Mouse (Mus musculus) forebrain, embryonic 11.5 days (tissue): ENCODE measurements around the gene Lamc1. TPM values are rescaled to one million over a fixed set of nuclear protein-coding genes. Genes with fewer than 3 reads are reported as not detected.

Experiments used
- ATAC-seq: fragments of 200-750 bp; cut with Nextera tagmentation; replicated peaks from 2 replicates; pipeline ENCODE4 v1.8.0; 2017; ENCODE audit warnings: moderate TSS enrichment; ENCODE audit not compliant: low FRiP score
- DNase-seq: peaks from one replicate; pipeline ENCODE4 v3.0.0-alpha.2; 2017; ENCODE audit warnings: low spot score
- H3K27ac ChIP-seq: fragments of 300-500 bp; sonication (generic); 2 replicates; pipeline ENCODE4 v1.5.1; 2014; ENCODE audit warnings: low read depth, low read length
- H3K27me3 ChIP-seq: fragments of 300-500 bp; sonication (generic); 2 replicates; pipeline ENCODE4 v1.6.1; 2014; ENCODE audit warnings: mild to moderate bottlenecking, low read length, mixed read lengths; ENCODE audit not compliant: control insufficient read depth, insufficient read depth
- H3K36me3 ChIP-seq: fragments of 300-500 bp; sonication (generic); 2 replicates; pipeline ENCODE4 v1.6.1; 2014; ENCODE audit warnings: mild to moderate bottlenecking, low read length, moderate library complexity, mixed read lengths; ENCODE audit not compliant: control insufficient read depth, insufficient read depth
- H3K4me1 ChIP-seq: fragments of 300-500 bp; sonication (generic); replicated peaks from 2 replicates; pipeline ENCODE4 v1.6.1; 2014; ENCODE audit warnings: low read length, mixed read lengths; ENCODE audit not compliant: control insufficient read depth, insufficient read depth
- H3K4me2 ChIP-seq: fragments of 300-500 bp; sonication (generic); 2 replicates; pipeline ENCODE4 v1.6.1; 2014; ENCODE audit warnings: low read depth, mild to moderate bottlenecking, low read length, moderate library complexity, mixed read lengths; ENCODE audit not compliant: severe bottlenecking
- H3K4me3 ChIP-seq: fragments of 300-500 bp; sonication (generic); 2 replicates; pipeline ENCODE4 v1.5.1; 2014; ENCODE audit warnings: low read depth, low read length
- H3K9ac ChIP-seq: fragments of 300-500 bp; sonication (generic); 2 replicates; pipeline ENCODE4 v1.6.1; 2014; ENCODE audit warnings: low read length
- H3K9me3 ChIP-seq: fragments of 300-500 bp; sonication (generic); 2 replicates; pipeline ENCODE4 v1.6.1; 2016; ENCODE audit warnings: low read length, mixed read lengths; ENCODE audit not compliant: control insufficient read depth
- WGBS: fragments of 180-500 bp; shearing (Covaris S2); extraction: QIAGEN DNeasy Blood & Tissue Kit; methylation state at CpG from one replicate; pipeline ENCODE4 v1.1.7; 2014; 5-methylcytosine and 5-hydroxymethylcytosine counted together
- polyA plus RNA-seq: library from polyadenylated mRNA; unstranded; fragments of >200 nt; fragmentation: Nextera tagmentation; extraction: Ambion mirVana; gene quantifications from 2 replicates; pipeline ENCODE4 v1.2.1, GENCODE M21; 2014

The Lamc1 gene
- polyA plus RNA-seq, 1 experiment from 2014 or later = 31.4 TPM

- Histone ChIP-seq H3K27me3 (no peaks in the 10 kb centered on the region), H3K4me1 (no peaks in the 10 kb centered on the region), H3K9me3 (no peaks in the 10 kb centered on the region), H3K36me3 (peaks cover 4% of the 10 kb centered on the region; the same call in 1 of the 2 replicates), H3K4me2 (no peak overlapping the region), H3K27ac (no peak overlapping the region), H3K9ac (no peak overlapping the region), H3K4me3 (no peak overlapping the region)
- no peak for ATAC-seq
- WGBS = 87% methylated on average over 5 of the region's 5 CpGs
- DNase-seq = no peak
These were observed 108.3 kb downstream of the Lamc1 start for GRCm38 (mm10) chr1:153224331-153224730.

- Histone ChIP-seq H3K36me3 (peaks cover 2% of the 10 kb centered on the region; the same call in 1 of the 2 replicates), H3K27ac (no peak overlapping the region)
These were observed 113.2 kb downstream of the Lamc1 start for GRCm38 (mm10) chr1:153219376-153219775.

DNA sequence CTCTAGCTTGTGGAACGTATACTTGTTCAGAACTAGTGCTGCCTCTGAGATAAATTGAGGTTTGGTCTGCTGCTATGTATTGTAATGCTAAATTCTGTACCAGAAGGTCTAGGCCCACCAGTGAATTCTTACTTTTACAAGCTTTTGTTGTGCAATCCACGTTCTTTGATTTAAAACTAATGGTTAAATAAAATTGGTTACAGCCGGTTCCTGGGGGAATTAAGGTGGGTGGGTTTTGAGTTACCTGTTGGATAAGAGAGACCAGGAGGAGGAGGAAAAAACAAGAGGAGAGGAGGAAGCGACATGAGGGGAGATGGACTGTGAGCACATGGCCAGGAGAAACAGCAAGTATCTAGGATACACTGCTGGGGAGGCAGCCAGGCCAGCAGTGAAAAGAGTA lies 116.1 kb downstream of the Lamc1 start:
- 79% methylated on average over 4 of the region's 4 CpGs for WGBS
- no peak for DNase-seq
- peaks cover 2% of the 10 kb centered on the region; the same call in 1 of the 2 replicates for H3K36me3 ChIP-seq
- H3K9ac ChIP-seq = no peak overlapping the region
- ATAC-seq = no peak
- no peak overlapping the region for H3K27ac ChIP-seq
- no peak overlapping the region for H3K4me3 ChIP-seq
- no peaks in the 10 kb centered on the region for H3K9me3 ChIP-seq
- H3K27me3 ChIP-seq = no peaks in the 10 kb centered on the region
- no peaks in the 10 kb centered on the region for H3K4me1 ChIP-seq
- H3K4me2 ChIP-seq = no peak overlapping the region

More at GRCm38 (mm10) chr1:153219376-153219775, 113.2 kb downstream of the Lamc1 start:
- H3K9me3 ChIP-seq = no peaks in the 10 kb centered on the region
- DNase-seq (no peak), ATAC-seq (no peak)
- H3K4me3 ChIP-seq = no peak overlapping the region
- H3K4me1 ChIP-seq = no peaks in the 10 kb centered on the region
- 66% methylated on average over 9 of the region's 9 CpGs for WGBS
- no peak overlapping the region for H3K9ac ChIP-seq
- H3K4me2 ChIP-seq = no peak overlapping the region
- no peaks in the 10 kb centered on the region for H3K27me3 ChIP-seq

- DNase-seq (no peak), ATAC-seq (no peak)
- H3K27ac ChIP-seq = no peak overlapping the region
- no peaks in the 10 kb centered on the region for H3K27me3 ChIP-seq
- no peak overlapping the region for H3K4me2 ChIP-seq
- H3K9me3 ChIP-seq = no peaks in the 10 kb centered on the region
- no peaks in the 10 kb centered on the region for H3K36me3 ChIP-seq
- no peak overlapping the region for H3K4me3 ChIP-seq
- no peak overlapping the region for H3K9ac ChIP-seq
- 72% methylated on average over 5 of the region's 5 CpGs for WGBS
- no peaks in the 10 kb centered on the region for H3K4me1 ChIP-seq
These were observed 116.9 kb downstream of the Lamc1 start for GRCm38 (mm10) chr1:153215676-153216075.

GRCm38 (mm10) chr1:153210992-153211391 lies 121.6 kb downstream of the Lamc1 start:
- ATAC-seq = no peak
- DNase-seq = no peak
- H3K4me3 ChIP-seq = no peak overlapping the region
- no peaks in the 10 kb centered on the region for H3K36me3 ChIP-seq
- no peaks in the 10 kb centered on the region for H3K4me1 ChIP-seq
- H3K9me3 ChIP-seq = no peaks in the 10 kb centered on the region
- 51% methylated on average over 4 of the region's 4 CpGs for WGBS
- H3K4me2 ChIP-seq = no peak overlapping the region
- H3K27ac ChIP-seq = no peak overlapping the region
- no peak overlapping the region for H3K9ac ChIP-seq
- no peaks in the 10 kb centered on the region for H3K27me3 ChIP-seq

DNA sequence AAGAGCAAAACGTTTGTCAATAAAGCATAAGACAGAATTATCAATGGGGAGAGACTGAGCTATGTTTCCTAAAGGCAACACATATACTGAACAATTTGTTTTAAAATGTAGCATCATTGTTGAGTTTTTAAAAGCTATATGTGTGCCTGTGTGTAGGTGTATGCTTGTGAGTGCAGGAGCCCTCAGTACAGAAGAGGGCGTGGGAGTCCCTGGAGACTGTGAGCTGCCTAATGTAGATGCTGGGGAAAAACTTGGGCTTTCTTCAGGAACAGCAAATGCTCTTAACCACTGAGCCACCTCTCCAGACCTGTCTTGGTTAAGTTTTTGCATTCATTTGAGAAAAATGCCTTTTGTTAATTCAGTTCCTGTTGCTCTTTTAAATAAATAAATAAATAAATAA lies 122.4 kb downstream of the Lamc1 start:
- Histone ChIP-seq H3K4me3 (no peak overlapping the region), H3K4me2 (no peak overlapping the region), H3K36me3 (no peaks in the 10 kb centered on the region), H3K4me1 (no peaks in the 10 kb centered on the region), H3K27ac (no peak overlapping the region), H3K27me3 (no peaks in the 10 kb centered on the region), H3K9ac (no peak overlapping the region), H3K9me3 (no peaks in the 10 kb centered on the region)
- DNase-seq (no peak), ATAC-seq (no peak)
- 78% methylated on average over 2 of the region's 2 CpGs for WGBS

GRCm38 (mm10) chr1:153202195-153202594 lies 130.4 kb downstream of the Lamc1 start:
- no peak overlapping the region for H3K27ac ChIP-seq
- H3K27me3 ChIP-seq = no peaks in the 10 kb centered on the region
- H3K9me3 ChIP-seq = no peaks in the 10 kb centered on the region
- DNase-seq (no peak), ATAC-seq (peak; percentile 70)
- H3K36me3 ChIP-seq = no peaks in the 10 kb centered on the region
- WGBS = 53% methylated on average over 8 of the region's 8 CpGs
- no peak overlapping the region for H3K4me2 ChIP-seq
- H3K9ac ChIP-seq = no peak overlapping the region
- no peak overlapping the region for H3K4me3 ChIP-seq
- H3K4me1 ChIP-seq = peaks cover 4% of the 10 kb centered on the region; the same call in 1 of the 2 replicates

DNA sequence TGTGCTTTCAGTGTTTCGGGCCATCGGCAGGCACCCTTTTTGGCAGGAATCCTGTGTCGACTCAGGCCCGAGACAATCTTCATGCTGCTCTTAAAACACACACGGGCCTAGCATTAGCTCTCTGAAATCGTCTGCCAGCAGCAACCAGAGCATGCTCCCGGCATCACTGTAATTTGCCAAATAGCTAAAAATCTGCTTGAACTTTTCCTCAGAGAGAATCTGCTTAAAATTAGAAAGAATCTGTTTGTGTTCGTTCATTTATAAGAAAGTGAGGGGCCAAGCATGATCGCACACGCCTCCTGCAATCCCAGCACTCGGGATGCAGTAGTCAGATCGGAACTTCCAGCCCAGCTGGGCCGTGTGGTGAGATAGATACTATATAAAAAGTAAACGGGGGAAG lies 131.1 kb downstream of the Lamc1 start:
- Histone ChIP-seq H3K4me1 (peaks cover 4% of the 10 kb centered on the region; the same call in 1 of the 2 replicates), H3K9ac (no peak overlapping the region), H3K4me2 (no peak overlapping the region), H3K27ac (no peak overlapping the region), H3K9me3 (no peaks in the 10 kb centered on the region), H3K27me3 (no peaks in the 10 kb centered on the region), H3K36me3 (no peaks in the 10 kb centered on the region), H3K4me3 (no peak overlapping the region)
- ATAC-seq = no peak
- no peak for DNase-seq
- 59% methylated on average over 14 of the region's 14 CpGs for WGBS

- H3K4me1 ChIP-seq = peaks cover 4% of the 10 kb centered on the region; the same call in 1 of the 2 replicates
- H3K4me3 ChIP-seq = no peak overlapping the region
- no peaks in the 10 kb centered on the region for H3K27me3 ChIP-seq
- H3K4me2 ChIP-seq = no peak overlapping the region
- ATAC-seq (no peak), DNase-seq (no peak)
- H3K36me3 ChIP-seq = no peaks in the 10 kb centered on the region
- no peak overlapping the region for H3K27ac ChIP-seq
- no peak overlapping the region for H3K9ac ChIP-seq
- H3K9me3 ChIP-seq = no peaks in the 10 kb centered on the region
- WGBS = 88% methylated on average over 3 of the region's 3 CpGs
These were observed 135.2 kb downstream of the Lamc1 start for GRCm38 (mm10) chr1:153197316-153197850.
